Mouse (Mus musculus): ENCODE data around the gene Adamts6. TPM values are rescaled to one million over a fixed set of nuclear protein-coding genes. Genes with fewer than 3 reads are reported as not detected.

Adamts6 gene
- polyA plus RNA-seq, 1 experiment from 2014 or later, result 2.9 TPM

- Histone ChIP-seq H3K36me3 (ENCODE audit: control insufficient read depth, insufficient read depth, low read length) (no peaks in the 10 kb centered on the region), H3K27me3 (ENCODE audit: control insufficient read depth, insufficient read depth, low read length) (no peaks in the 10 kb centered on the region), H3K9ac (ENCODE audit: low read length) (no peak overlapping the region), H3K27ac (ENCODE audit: low read depth, low read length) (no peak overlapping the region), H3K4me3 (ENCODE audit: low read depth, low read length) (no peak overlapping the region), H3K4me2 (ENCODE audit: low read depth, low read length, severe bottlenecking) (no peak overlapping the region), H3K9me3 (ENCODE audit: control insufficient read depth, low read length) (no peaks in the 10 kb centered on the region), H3K4me1 (replicated peaks; ENCODE audit: control insufficient read depth, insufficient read depth, low read length) (no peaks in the 10 kb centered on the region)
- DNase-seq (ENCODE audit: low spot score) (no peak), ATAC-seq (replicated peaks; ENCODE audit: low FRiP score) (no peak)
- WGBS, result 85% methylated on average over 12 of the region's 12 CpGs
These were observed 195.6 kb downstream of the Adamts6 start for GRCm38 (mm10) chr13:104483111-104483722.

- 86% methylated on average over 4 of the region's 4 CpGs for WGBS
- no peak for DNase-seq (ENCODE audit: low spot score)
- H3K4me2 ChIP-seq (ENCODE audit: low read depth, low read length, severe bottlenecking), result no peak overlapping the region
- no peaks in the 10 kb centered on the region for H3K4me1 ChIP-seq (replicated peaks; ENCODE audit: control insufficient read depth, insufficient read depth, low read length)
- no peak overlapping the region for H3K4me3 ChIP-seq (ENCODE audit: low read depth, low read length)
- no peak overlapping the region for H3K9ac ChIP-seq (ENCODE audit: low read length)
- ATAC-seq (replicated peaks; ENCODE audit: low FRiP score), result no peak
- H3K27me3 ChIP-seq (ENCODE audit: control insufficient read depth, insufficient read depth, low read length), result no peaks in the 10 kb centered on the region
- H3K36me3 ChIP-seq (ENCODE audit: control insufficient read depth, insufficient read depth, low read length), result no peaks in the 10 kb centered on the region
- no peak overlapping the region for H3K27ac ChIP-seq (ENCODE audit: low read depth, low read length)
- no peaks in the 10 kb centered on the region for H3K9me3 ChIP-seq (ENCODE audit: control insufficient read depth, low read length)
These were observed 203.6 kb downstream of the Adamts6 start for GRCm38 (mm10) chr13:104491046-104491811.

- no peak overlapping the region for H3K27ac ChIP-seq (ENCODE audit: low read depth, low read length)
- H3K4me1 ChIP-seq (replicated peaks; ENCODE audit: control insufficient read depth, insufficient read depth, low read length), result no peaks in the 10 kb centered on the region
- H3K27me3 ChIP-seq (ENCODE audit: control insufficient read depth, insufficient read depth, low read length), result no peaks in the 10 kb centered on the region
- no peaks in the 10 kb centered on the region for H3K9me3 ChIP-seq (ENCODE audit: control insufficient read depth, low read length)
- H3K36me3 ChIP-seq (ENCODE audit: control insufficient read depth, insufficient read depth, low read length), result no peaks in the 10 kb centered on the region
- no peak overlapping the region for H3K4me3 ChIP-seq (ENCODE audit: low read depth, low read length)
- no peak overlapping the region for H3K9ac ChIP-seq (ENCODE audit: low read length)
- DNase-seq (ENCODE audit: low spot score), result no peak
- ATAC-seq (replicated peaks; ENCODE audit: low FRiP score), result no peak
- no peak overlapping the region for H3K4me2 ChIP-seq (ENCODE audit: low read depth, low read length, severe bottlenecking)
- 85% methylated on average over 8 of the region's 8 CpGs for WGBS
These were observed 205.9 kb downstream of the Adamts6 start for GRCm38 (mm10) chr13:104493466-104493993.

GRCm38 (mm10) chr13:104494200-104494873, 206.7 kb downstream of the Adamts6 start:
- ATAC-seq (replicated peaks; ENCODE audit: low FRiP score), result no peak
- no peaks in the 10 kb centered on the region for H3K9me3 ChIP-seq (ENCODE audit: control insufficient read depth, low read length)
- no peaks in the 10 kb centered on the region for H3K4me1 ChIP-seq (replicated peaks; ENCODE audit: control insufficient read depth, insufficient read depth, low read length)
- no peak for DNase-seq (ENCODE audit: low spot score)
- no peak overlapping the region for H3K4me3 ChIP-seq (ENCODE audit: low read depth, low read length)
- no peaks in the 10 kb centered on the region for H3K27me3 ChIP-seq (ENCODE audit: control insufficient read depth, insufficient read depth, low read length)
- no peak overlapping the region for H3K4me2 ChIP-seq (ENCODE audit: low read depth, low read length, severe bottlenecking)
- H3K9ac ChIP-seq (ENCODE audit: low read length), result no peak overlapping the region
- no peak overlapping the region for H3K27ac ChIP-seq (ENCODE audit: low read depth, low read length)
- 77% methylated on average over 8 of the region's 8 CpGs for WGBS
- no peaks in the 10 kb centered on the region for H3K36me3 ChIP-seq (ENCODE audit: control insufficient read depth, insufficient read depth, low read length)

GRCm38 (mm10) chr13:104497592-104497991, 210.0 kb downstream of the Adamts6 start:
- Histone ChIP-seq H3K4me1 (replicated peaks; ENCODE audit: control insufficient read depth, insufficient read depth, low read length) (no peaks in the 10 kb centered on the region), H3K27me3 (ENCODE audit: control insufficient read depth, insufficient read depth, low read length) (no peaks in the 10 kb centered on the region), H3K27ac (ENCODE audit: low read depth, low read length) (no peak overlapping the region), H3K36me3 (ENCODE audit: control insufficient read depth, insufficient read depth, low read length) (no peaks in the 10 kb centered on the region), H3K9ac (ENCODE audit: low read length) (no peak overlapping the region), H3K4me3 (ENCODE audit: low read depth, low read length) (no peak overlapping the region), H3K9me3 (ENCODE audit: control insufficient read depth, low read length) (no peaks in the 10 kb centered on the region), H3K4me2 (ENCODE audit: low read depth, low read length, severe bottlenecking) (no peak overlapping the region)
- 75% methylated on average over 3 of the region's 3 CpGs for WGBS
- ATAC-seq (replicated peaks; ENCODE audit: low FRiP score), result no peak
- DNase-seq (ENCODE audit: low spot score), result no peak

GRCm38 (mm10) chr13:104498669-104499068, 211.0 kb downstream of the Adamts6 start:
- Histone ChIP-seq H3K4me3 (ENCODE audit: low read depth, low read length) (no peak overlapping the region), H3K4me1 (replicated peaks; ENCODE audit: control insufficient read depth, insufficient read depth, low read length) (no peaks in the 10 kb centered on the region), H3K9ac (ENCODE audit: low read length) (no peak overlapping the region), H3K36me3 (ENCODE audit: control insufficient read depth, insufficient read depth, low read length) (no peaks in the 10 kb centered on the region), H3K4me2 (ENCODE audit: low read depth, low read length, severe bottlenecking) (no peak overlapping the region), H3K27me3 (ENCODE audit: control insufficient read depth, insufficient read depth, low read length) (no peaks in the 10 kb centered on the region), H3K27ac (ENCODE audit: low read depth, low read length) (no peak overlapping the region), H3K9me3 (ENCODE audit: control insufficient read depth, low read length) (no peaks in the 10 kb centered on the region)
- no peak for DNase-seq (ENCODE audit: low spot score)
- no peak for ATAC-seq (replicated peaks; ENCODE audit: low FRiP score)
- 97% methylated on average over 6 of the region's 6 CpGs for WGBS

- ATAC-seq (replicated peaks; ENCODE audit: low FRiP score), result no peak
- Histone ChIP-seq H3K4me2 (ENCODE audit: low read depth, low read length, severe bottlenecking) (no peak overlapping the region), H3K36me3 (ENCODE audit: control insufficient read depth, insufficient read depth, low read length) (no peaks in the 10 kb centered on the region), H3K27me3 (ENCODE audit: control insufficient read depth, insufficient read depth, low read length) (no peaks in the 10 kb centered on the region), H3K4me3 (ENCODE audit: low read depth, low read length) (no peak overlapping the region), H3K4me1 (replicated peaks; ENCODE audit: control insufficient read depth, insufficient read depth, low read length) (no peaks in the 10 kb centered on the region), H3K9me3 (ENCODE audit: control insufficient read depth, low read length) (no peaks in the 10 kb centered on the region), H3K27ac (ENCODE audit: low read depth, low read length) (no peak overlapping the region), H3K9ac (ENCODE audit: low read length) (no peak overlapping the region)
- 84% methylated on average over 9 of the region's 9 CpGs for WGBS
- no peak for DNase-seq (ENCODE audit: low spot score)
These were observed 211.7 kb downstream of the Adamts6 start for GRCm38 (mm10) chr13:104499116-104500040.

GRCm38 (mm10) chr13:104502406-104502805, 214.8 kb downstream of the Adamts6 start:
- H3K27ac ChIP-seq (ENCODE audit: low read depth, low read length), result no peak overlapping the region
- no peaks in the 10 kb centered on the region for H3K36me3 ChIP-seq (ENCODE audit: control insufficient read depth, insufficient read depth, low read length)
- no peaks in the 10 kb centered on the region for H3K4me1 ChIP-seq (replicated peaks; ENCODE audit: control insufficient read depth, insufficient read depth, low read length)
- no peak overlapping the region for H3K4me2 ChIP-seq (ENCODE audit: low read depth, low read length, severe bottlenecking)
- 94% methylated on average over 7 of the region's 7 CpGs for WGBS
- ATAC-seq (replicated peaks; ENCODE audit: low FRiP score) (no peak), DNase-seq (ENCODE audit: low spot score) (no peak)
- no peaks in the 10 kb centered on the region for H3K27me3 ChIP-seq (ENCODE audit: control insufficient read depth, insufficient read depth, low read length)
- no peak overlapping the region for H3K9ac ChIP-seq (ENCODE audit: low read length)
- no peak overlapping the region for H3K4me3 ChIP-seq (ENCODE audit: low read depth, low read length)
- H3K9me3 ChIP-seq (ENCODE audit: control insufficient read depth, low read length), result no peaks in the 10 kb centered on the region

All from forebrain, embryonic 11.5 days (tissue).